7 mouse cellular contexts compared by ENCODE assay signal in the genomic region with DNA sequence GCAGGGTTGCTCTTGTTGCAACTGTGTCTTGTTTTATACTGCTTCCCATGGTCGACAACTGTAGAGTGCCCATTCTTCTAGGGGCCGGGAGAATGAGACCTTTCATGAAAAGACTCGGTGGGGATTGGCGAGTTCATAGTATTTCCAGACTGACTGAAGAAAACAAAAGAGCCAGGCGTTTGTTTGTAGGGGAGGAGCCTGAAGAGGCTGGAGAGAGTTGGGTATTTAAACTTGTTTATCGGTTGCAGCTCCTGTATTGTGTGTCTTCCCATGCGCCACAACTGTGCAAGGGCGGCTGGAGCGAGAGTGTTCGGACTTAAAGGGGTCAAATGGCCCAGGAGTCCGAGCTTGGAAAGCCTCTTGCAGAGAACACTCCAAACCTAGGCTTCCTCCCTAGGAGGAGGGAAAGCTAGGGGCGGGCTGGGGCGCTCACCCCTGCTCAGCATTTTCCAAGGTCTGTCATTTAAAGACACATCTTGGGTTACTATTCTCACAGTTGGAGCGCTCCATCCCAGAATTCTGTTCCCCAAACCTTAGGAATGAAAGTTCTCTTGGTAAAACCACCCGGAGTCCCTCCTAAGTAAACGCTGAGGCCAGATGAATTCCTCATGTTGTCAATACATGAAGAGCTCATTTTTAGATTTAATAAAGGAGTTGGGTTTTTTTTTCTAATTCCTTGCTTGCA. TPM values are rescaled to one million over a fixed set of nuclear protein-coding genes. Genes with fewer than 3 reads are reported as not detected.
DNase-seq lines count a peak whose midpoint lies in the region; ATAC-seq lines count a peak whose summit lies in the region.

No protein-coding gene starts in this region.

- ATAC-seq in embryonic facial prominence, embryonic 15.5 days (ENCODE audit: insufficient number of reproducible peaks, low FRiP score, low TSS enrichment, low read depth): no peak
- ATAC-seq in intestine, embryonic 16.5 days: no peak

- no peaks in the 10 kb centered on the region for H3K9me3 ChIP-seq in embryonic facial prominence, embryonic 15.5 days (replicated peaks)
- no peaks in the 10 kb centered on the region for H3K9me3 ChIP-seq in intestine, embryonic 16.5 days (ENCODE audit: control insufficient read depth, low read length)

- no peak overlapping the region for H3K27ac ChIP-seq in embryonic facial prominence, embryonic 15.5 days (replicated peaks)
- peak overlapping the region; percentile 47 for H3K27ac ChIP-seq in intestine, embryonic 16.5 days (ENCODE audit: low read length)

- no peak overlapping the region for H3K9ac ChIP-seq in embryonic facial prominence, embryonic 15.5 days
- peak overlapping the region; percentile 58 for H3K9ac ChIP-seq in intestine, embryonic 16.5 days (ENCODE audit: low read depth, low read length)

- H3K27me3 ChIP-seq in embryonic facial prominence, embryonic 15.5 days: no peaks in the 10 kb centered on the region
- no peaks in the 10 kb centered on the region for H3K27me3 ChIP-seq in intestine, embryonic 16.5 days (replicated peaks; ENCODE audit: control insufficient read depth, insufficient read depth, low read length)

- H3K4me2 ChIP-seq in embryonic facial prominence, embryonic 15.5 days (replicated peaks): peak overlapping the region; percentile 36
- peak overlapping the region; percentile 60 for H3K4me2 ChIP-seq in intestine, embryonic 16.5 days (ENCODE audit: low read depth, low read length)

- peaks cover 5% of the 10 kb centered on the region; the same call in 1 of the 2 replicates for H3K4me1 ChIP-seq in embryonic facial prominence, embryonic 15.5 days
- peaks cover 5% of the 10 kb centered on the region for H3K4me1 ChIP-seq in intestine, embryonic 16.5 days (ENCODE audit: control insufficient read depth, insufficient read depth, low read length)

- H3K36me3 ChIP-seq in embryonic facial prominence, embryonic 15.5 days: no peaks in the 10 kb centered on the region
- no peaks in the 10 kb centered on the region for H3K36me3 ChIP-seq in intestine, embryonic 16.5 days (ENCODE audit: control insufficient read depth, insufficient read depth, low read length)

- peak overlapping the region; percentile 3 for H3K4me3 ChIP-seq in embryonic facial prominence, embryonic 15.5 days (replicated peaks)
- peak overlapping the region; percentile 38 for H3K4me3 ChIP-seq in intestine, embryonic 16.5 days (ENCODE audit: low read length)

- DNase-seq in right cerebral cortex, postnatal 25 days: peak; percentile 9
- DNase-seq in right cerebral cortex, adult 2 months (ENCODE audit: low spot score in 2 of 2): no peak
- peak; percentile 61 for DNase-seq in retina, postnatal 1 day
- DNase-seq in adrenal gland, postnatal 25 days: no peak
- no peak for DNase-seq in lung, postnatal 10 days

- WGBS in embryonic facial prominence, embryonic 15.5 days: 5% methylated on average over 16 of the region's 16 CpGs
- 7% methylated on average over 16 of the region's 16 CpGs for WGBS in intestine, embryonic 16.5 days

RNA-seq across cellular contexts. Expression of a gene that starts 5.3 kb away (rescaled TPM):
- 46.1 and 48.8 TPM in 2 replicates for polyA plus RNA-seq in embryonic facial prominence, embryonic 15.5 days (2015; fragmentation: Nextera tagmentation; extraction: Ambion mirVana)
- polyA plus RNA-seq in intestine, embryonic 16.5 days (2015; fragmentation: Nextera tagmentation; extraction: Ambion mirVana): 78.7 and 81.9 TPM in 2 replicates
- total RNA-seq in adrenal gland, postnatal 25 days (2021): 1.0 and 1.2 TPM in 2 replicates

RNA-seq across cellular contexts. Expression of a gene that starts 43.8 kb away (rescaled TPM):
- 99.6 and 104 TPM in 2 replicates for polyA plus RNA-seq in embryonic facial prominence, embryonic 15.5 days (2015; fragmentation: Nextera tagmentation; extraction: Ambion mirVana)
- 68.7 and 71.3 TPM in 2 replicates for polyA plus RNA-seq in intestine, embryonic 16.5 days (2015; fragmentation: Nextera tagmentation; extraction: Ambion mirVana)
- 69.3 and 95.8 TPM in 2 replicates for total RNA-seq in adrenal gland, postnatal 25 days (2021)

Comparison
In these comparisons a context has a peak if more than half of its experiments do, and no peak if none do; other contexts are left out.
1. DNase-seq: peak in right cerebral cortex, postnatal 25 days (single experiment) and retina, postnatal 1 day (single experiment); none in right cerebral cortex, adult 2 months (0 of 2), adrenal gland, postnatal 25 days (single experiment) and lung, postnatal 10 days (single experiment).